Comparison of ENCODE assay signal across 25 mouse cellular contexts in genomic region chr4:44251521-44251920, GRCm38 (mm10). TPM values are rescaled to one million over a fixed set of nuclear protein-coding genes. Genes with fewer than 3 reads are reported as not detected.
A peak's percentile ranks its signal among the peaks of the same experiment; 100 is the strongest.
DNase-seq lines count a peak whose midpoint lies in the region; ATAC-seq and TF ChIP-seq lines count a peak whose summit lies in the region.
"Had no signal": no experiment of that assay in that cellular context is flagged by ENCODE, and none has a peak within 500 bp of the region (broad histone marks: within the 10 kb centered on the region; RNA-seq: fewer than 3 reads in every experiment).

No protein-coding gene starts in this region.

- ATAC-seq in megakaryocyte, adult 5-6 weeks (ENCODE audit: poor library complexity, severe bottlenecking): no peak
- ATAC-seq: forebrain, embryonic 16.5 days; hindbrain, postnatal 0 days had no signal

- no peaks in the 10 kb centered on the region for H3K9me3 ChIP-seq in megakaryocyte, embryonic 14.5 days
- H3K9me3 ChIP-seq: embryonic facial prominence, embryonic 13.5 days; forebrain, embryonic 12.5 days; G1E; heart, embryonic 10.5 days; heart, embryonic 15.5 days; hindbrain, embryonic 13.5 days had no signal

- no peak for DNase-seq in left cerebral cortex, adult 2 months (ENCODE audit: extremely low spot score in 1 of 2, low spot score in 2 of 2)
- no peak for DNase-seq in left cerebral cortex, adult 18-20 months (ENCODE audit: low spot score in 2 of 2)
- DNase-seq in right cerebral cortex, postnatal 25 days: peak; percentile 21
- DNase-seq in right cerebral cortex, postnatal 14 days: no peak
- DNase-seq in telencephalon, adult 2 months (ENCODE audit: low read depth, low spot score): peak; percentile 50
- no peak for DNase-seq in gastrocnemius, postnatal 25 days
- DNase-seq: adrenal gland, adult 8-10 months; adrenal gland, postnatal 36 days; cerebellum, adult 11 months; cerebellum, adult 8-10 months; cerebellum, postnatal 14 days; gastrocnemius, adult 2 months; gastrocnemius, postnatal 36 days; heart, adult 18-20 months; heart, postnatal 14 days had no signal

- H3K36me3 ChIP-seq in megakaryocyte, embryonic 14.5 days (replicated peaks; ENCODE audit: low read length): no peaks in the 10 kb centered on the region
- H3K36me3 ChIP-seq: embryonic facial prominence, embryonic 13.5 days; forebrain, embryonic 12.5 days; G1E; heart, embryonic 10.5 days; heart, embryonic 15.5 days; hindbrain, embryonic 13.5 days had no signal

- H3K4me3 ChIP-seq in left cerebral cortex, adult 2 months: no peak overlapping the region
- peak overlapping the region; percentile 42 for H3K4me3 ChIP-seq in megakaryocyte, embryonic 14.5 days (replicated peaks)
- H3K4me3 ChIP-seq: embryonic facial prominence, embryonic 13.5 days; forebrain, embryonic 12.5 days; gastrocnemius, adult 2 months; heart, embryonic 15.5 days; hindbrain, embryonic 13.5 days had no signal

- intact Hi-C loops in left cerebral cortex, adult 2 months (cut with DNase I): no loop called here

- H3K27ac ChIP-seq in left cerebral cortex, adult 2 months: peak overlapping the region; percentile 85
- H3K27ac ChIP-seq: embryonic facial prominence, embryonic 13.5 days; forebrain, embryonic 12.5 days; gastrocnemius, adult 2 months; heart, embryonic 10.5 days; heart, embryonic 15.5 days; hindbrain, embryonic 13.5 days; hindbrain, postnatal 0 days had no signal

- H3K4me1 ChIP-seq in megakaryocyte, embryonic 14.5 days: peaks cover 26% of the 10 kb centered on the region

- TF ChIP-seq CTCF in left cerebral cortex, adult 2 months (IDR thresholded peaks at IDR 0.05): no peak

- peaks cover 51% of the 10 kb centered on the region for H3K27me3 ChIP-seq in megakaryocyte, embryonic 14.5 days (replicated peaks)
- H3K27me3 ChIP-seq: forebrain, embryonic 12.5 days; hindbrain, embryonic 13.5 days had no signal

RNA-seq across cellular contexts. Expression of gene Rnf38, which starts 17.9 kb away (rescaled TPM):
- total RNA-seq in left cerebral cortex, adult 2 months (2021): 10 to 100 TPM; 63.0 to 73.4 TPM
- 10 to 100 TPM; 56.1 to 61.6 TPM for total RNA-seq in left cerebral cortex, adult 18-20 months (2021)
- polyA plus RNA-seq in megakaryocyte, embryonic 14.5 days (2012; ENCODE audit: insufficient read depth, low replicate concordance): 1.5 and 5.3 TPM in 2 replicates
- total RNA-seq in megakaryocyte, adult 5-6 weeks (2015): 166 and 192 TPM in 2 replicates
- total RNA-seq in megakaryocyte, adult 5-6 weeks (2017): 58.9 and 66.4 TPM in 2 replicates
- 10 to 100 TPM; 10.8 to 16.3 TPM for total RNA-seq in gastrocnemius, postnatal 25 days (2021)

RNA-seq across cellular contexts. Expression of gene Melk, which starts 49.2 kb away (rescaled TPM):
- total RNA-seq in left cerebral cortex, adult 2 months (2021): under 1 TPM; 0.63 to 0.81 TPM
- total RNA-seq in left cerebral cortex, adult 18-20 months (2021): 1 to 10 TPM in 1 of 2 experiments, under 1 TPM in 1; 0.51 to 1.1 TPM
- 0.56 TPM in 1 of 2 replicates, not detected in the other for polyA plus RNA-seq in megakaryocyte, embryonic 14.5 days (2012; ENCODE audit: insufficient read depth, low replicate concordance)
- total RNA-seq in megakaryocyte, adult 5-6 weeks (2015): 32.7 and 36.8 TPM in 2 replicates
- total RNA-seq in megakaryocyte, adult 5-6 weeks (2017): 35.0 and 39.8 TPM in 2 replicates
- total RNA-seq in gastrocnemius, postnatal 25 days (2021): under 1 TPM; 0.26 to 0.46 TPM
- total RNA-seq: gastrocnemius, adult 2 months had no signal

Comparison
In these comparisons a context has a peak if more than half of its experiments do, and no peak if none do; other contexts are left out.
1. DNase-seq: peak in right cerebral cortex, postnatal 25 days (single experiment) and telencephalon, adult 2 months (single experiment); none in left cerebral cortex, adult 2 months (0 of 2), left cerebral cortex, adult 18-20 months (0 of 2), right cerebral cortex, postnatal 14 days (single experiment) and gastrocnemius, postnatal 25 days (single experiment).
2. RNA of gene Melk, which starts 49.2 kb away (total RNA-seq): 32.7 to 39.8 TPM in megakaryocyte, adult 5-6 weeks; 0.51 to 1.1 TPM in left cerebral cortex, adult 18-20 months, 0.63 to 0.81 TPM in left cerebral cortex, adult 2 months and 0.26 to 0.46 TPM in gastrocnemius, postnatal 25 days; every median in the first group is over 10 times any median in the second.